In the genomic region with DNA sequence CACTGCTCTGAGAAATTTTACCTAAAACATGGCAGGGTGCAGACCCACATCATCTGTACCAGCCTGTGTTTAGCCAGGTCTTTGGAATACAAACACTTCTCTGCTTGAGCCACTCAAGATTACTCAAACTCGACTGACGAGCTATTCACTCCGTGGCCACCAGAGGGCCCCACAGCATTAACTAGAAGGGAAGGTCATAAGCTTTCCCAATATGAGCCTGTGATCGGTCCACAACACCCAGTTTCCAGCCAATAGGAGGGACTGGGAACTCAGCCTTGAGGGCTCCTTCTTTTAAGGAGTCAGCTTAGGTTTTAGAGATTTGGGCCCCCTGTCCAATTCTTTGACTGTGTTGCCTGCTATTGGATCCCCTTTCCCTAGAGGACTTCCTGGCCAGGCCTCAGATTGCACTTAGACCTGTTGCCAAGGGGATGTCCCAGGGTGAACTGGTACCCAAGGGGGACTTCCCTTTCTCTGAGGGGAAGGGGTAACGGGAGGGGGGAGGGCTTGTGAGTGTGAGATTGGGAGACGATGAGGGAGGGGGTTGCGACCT, we compare ENCODE assay signal across 7 mouse cellular contexts. TPM values are rescaled to one million over a fixed set of nuclear protein-coding genes. Genes with fewer than 3 reads are reported as not detected.
DNase-seq lines count a peak whose midpoint lies in the region; ATAC-seq and TF ChIP-seq lines count a peak whose summit lies in the region.

No protein-coding gene starts in this region.

- intact Hi-C loops in gastrocnemius, postnatal 14 days (cut with DNase I; ENCODE audit: low total_unique reads): loop anchor here (2.0 kb wide), 1 partner anchor 60 kb away; no protein-coding TSS in a partner anchor

- no peak overlapping the region for H3K4me2 ChIP-seq in limb, embryonic 14.5 days (replicated peaks; ENCODE audit: low read depth, low read length, severe bottlenecking)

- WGBS in limb, embryonic 14.5 days: 31% methylated on average over 7 of the region's 7 CpGs

- no peaks in the 10 kb centered on the region for H3K36me3 ChIP-seq in limb, embryonic 14.5 days (ENCODE audit: control insufficient read depth, insufficient read depth, low read length)

- no peaks in the 10 kb centered on the region for H3K4me1 ChIP-seq in limb, embryonic 14.5 days (ENCODE audit: control insufficient read depth, insufficient read depth, low read length)

- ATAC-seq in common myeloid progenitor, adult 5-6 weeks (replicated peaks; ENCODE audit: low read depth, poor library complexity, severe bottlenecking): peak; percentile 65
- ATAC-seq in limb, embryonic 14.5 days (ENCODE audit: low FRiP score, low read depth): peak; percentile 47; the same call in 1 of the 2 replicates

- H3K4me3 ChIP-seq in limb, embryonic 14.5 days (replicated peaks; ENCODE audit: low read length): no peak overlapping the region

- no peak overlapping the region for H3K9ac ChIP-seq in limb, embryonic 14.5 days (ENCODE audit: low read depth, low read length, severe bottlenecking)

- DNase-seq in adipocyte (ENCODE audit: low spot score): peak; percentile 95
- peak; percentile 85 for DNase-seq in gastrocnemius, postnatal 14 days
- peak; percentile 95 for DNase-seq in kidney, adult 9 months
- DNase-seq in limb, embryonic 14.5 days (ENCODE audit: low spot score): peak; percentile 77
- DNase-seq in monocyte, adult 2 months (ENCODE audit: low read depth in 1 of 2, low spot score in 2 of 2): peak; percentile 50 to 76
- DNase-seq in spleen, postnatal 14 days (ENCODE audit: low spot score in 2 of 2): peak; percentile 73 to 81

- no peaks in the 10 kb centered on the region for H3K9me3 ChIP-seq in limb, embryonic 14.5 days (ENCODE audit: control insufficient read depth, low read length)

- H3K27ac ChIP-seq in limb, embryonic 14.5 days (replicated peaks; ENCODE audit: low read depth, low read length): no peak overlapping the region

- no peak for TF ChIP-seq POLR2A in limb, embryonic 14.5 days (IDR thresholded peaks at IDR 0.05; ENCODE audit: borderline replicate concordance, extremely low read depth, insufficient read depth, insufficient read length)

- H3K27me3 ChIP-seq in limb, embryonic 14.5 days (ENCODE audit: control insufficient read depth, insufficient read depth, low read length): no peaks in the 10 kb centered on the region

RNA-seq across cellular contexts. Expression of a gene that starts 7.7 kb away (rescaled TPM):
- total RNA-seq in common myeloid progenitor, adult 5-6 weeks (2017): 282 and 405 TPM in 2 replicates
- total RNA-seq in gastrocnemius, postnatal 14 days (2021): 100 to 1,000 TPM; 102 to 107 TPM
- 208 and 328 TPM in 2 replicates for polyA plus RNA-seq in limb, embryonic 14.5 days (2012; rRNA removed)
- polyA plus RNA-seq in limb, embryonic 14.5 days (2014; fragmentation: Nextera tagmentation; extraction: Ambion mirVana): 625 and 691 TPM in 2 replicates

RNA-seq across cellular contexts. Expression of a gene that starts 26.9 kb away (rescaled TPM):
- total RNA-seq in common myeloid progenitor, adult 5-6 weeks (2017): 45.4 and 46.0 TPM in 2 replicates
- total RNA-seq in gastrocnemius, postnatal 14 days (2021): 100 to 1,000 TPM; 101 to 110 TPM
- 477 and 638 TPM in 2 replicates for polyA plus RNA-seq in limb, embryonic 14.5 days (2012; rRNA removed)
- polyA plus RNA-seq in limb, embryonic 14.5 days (2014; fragmentation: Nextera tagmentation; extraction: Ambion mirVana): 1,786 and 1,916 TPM in 2 replicates
